Mouse (Mus musculus) lung, embryonic 16.5 days (tissue): ENCODE measurements around the gene Cdk10. TPM values are rescaled to one million over a fixed set of nuclear protein-coding genes. Genes with fewer than 3 reads are reported as not detected.
"Not testable (repeated sequence)": the region's sequence is repeated elsewhere in the genome, so short reads cannot be mapped to it uniquely, and the experiment has no call there.

ENCODE experiments used
- ATAC-seq: fragments of 200-750 bp; cut with Nextera tagmentation; 2 replicates; pipeline ENCODE4 v1.8.0; 2017; ENCODE audit warnings: low read depth, mild to moderate bottlenecking, moderate library complexity
- H3K27ac ChIP-seq: fragments of 300-500 bp; sonication (generic); 2 replicates; pipeline ENCODE4 v1.5.1; 2014; ENCODE audit warnings: mild to moderate bottlenecking, control low read depth, low read length
- H3K27me3 ChIP-seq: fragments of 300-500 bp; sonication (generic); 2 replicates; pipeline ENCODE4 v1.6.1; 2014; ENCODE audit warnings: low read depth, low read length, mixed read lengths; ENCODE audit not compliant: control insufficient read depth, insufficient read depth
- H3K36me3 ChIP-seq: fragments of 300-500 bp; sonication (generic); 2 replicates; pipeline ENCODE4 v1.6.1; 2014; ENCODE audit warnings: low read length; ENCODE audit not compliant: control insufficient read depth, insufficient read depth
- H3K4me1 ChIP-seq: fragments of 300-500 bp; sonication (generic); replicated peaks from 2 replicates; pipeline ENCODE4 v1.6.1; 2014; ENCODE audit warnings: low read length, mixed read lengths; ENCODE audit not compliant: control insufficient read depth, insufficient read depth
- H3K4me2 ChIP-seq: fragments of 300-500 bp; sonication (generic); 2 replicates; pipeline ENCODE4 v1.6.1; 2014; ENCODE audit warnings: low read depth, low read length, control low read depth
- H3K4me3 ChIP-seq: fragments of 300-500 bp; sonication (generic); 2 replicates; pipeline ENCODE4 v1.5.1; 2014; ENCODE audit warnings: mild to moderate bottlenecking, low read length, control low read depth
- H3K9ac ChIP-seq: fragments of 300-500 bp; sonication (generic); 2 replicates; pipeline ENCODE4 v1.6.1; 2014; ENCODE audit warnings: low read length, control low read depth
- H3K9me3 ChIP-seq: fragments of 300-500 bp; sonication (generic); 2 replicates; pipeline ENCODE4 v1.6.1; 2016; ENCODE audit warnings: low read length; ENCODE audit not compliant: control insufficient read depth
- WGBS: fragments of 180-500 bp; shearing (Covaris S2); extraction: QIAGEN DNeasy Blood & Tissue Kit; methylation state at CpG from one replicate; pipeline ENCODE4 v1.1.7; 2014; 5-methylcytosine and 5-hydroxymethylcytosine counted together
- polyA plus RNA-seq: library from polyadenylated mRNA; unstranded; fragments of >200 nt; fragmentation: Nextera tagmentation; extraction: Ambion mirVana; gene quantifications from 2 replicates; pipeline ENCODE4 v1.2.1, GENCODE M21; 2015

The Cdk10 gene
- polyA plus RNA-seq, 1 experiment from 2014 or later = 30.1 TPM

GRCm38 (mm10) chr8:123228416-123228815 lies 3.8 kb downstream of the Cdk10 start:
- no peak for ATAC-seq
- 83% methylated on average over 1 of the region's 1 CpGs for WGBS

GRCm38 (mm10) chr8:123230326-123230725 lies 5.7 kb downstream of the Cdk10 start:
- WGBS = 83% methylated on average over 10 of the region's 11 CpGs
- H3K27ac ChIP-seq, H3K9ac ChIP-seq, H3K36me3 ChIP-seq, H3K4me3 ChIP-seq, H3K9me3 ChIP-seq, ATAC-seq, H3K4me2 ChIP-seq, H3K4me1 ChIP-seq, H3K27me3 ChIP-seq: not testable (repeated sequence)

More at GRCm38 (mm10) chr8:123228416-123228815, 3.8 kb downstream of the Cdk10 start:
- Histone ChIP-seq H3K27me3 (no peaks in the 10 kb centered on the region), H3K27ac (no peak overlapping the region), H3K4me1 (peaks cover 5% of the 10 kb centered on the region; the same call in 1 of the 2 replicates), H3K36me3 (peaks cover 3% of the 10 kb centered on the region; the same call in 1 of the 2 replicates), H3K9me3 (no peaks in the 10 kb centered on the region), H3K4me3 (no peak overlapping the region), H3K9ac (no peak overlapping the region), H3K4me2 (no peak overlapping the region)

GRCm38 (mm10) chr8:123231742-123232141 lies 7.1 kb downstream of the Cdk10 start:
- Histone ChIP-seq H3K27ac (no peak overlapping the region), H3K27me3 (peaks cover 3% of the 10 kb centered on the region), H3K9me3 (no peaks in the 10 kb centered on the region), H3K36me3 (peaks cover 3% of the 10 kb centered on the region; the same call in 1 of the 2 replicates), H3K9ac (no peak overlapping the region), H3K4me3 (no peak overlapping the region), H3K4me2 (no peak overlapping the region), H3K4me1 (peaks cover 8% of the 10 kb centered on the region)
- ATAC-seq = no peak
- WGBS = 33% methylated on average over 5 of the region's 5 CpGs

GRCm38 (mm10) chr8:123232553-123232952 lies 7.9 kb downstream of the Cdk10 start:
- peaks cover 8% of the 10 kb centered on the region for H3K4me1 ChIP-seq
- H3K36me3 ChIP-seq = no peaks in the 10 kb centered on the region
- no peak overlapping the region for H3K4me3 ChIP-seq
- no peak overlapping the region for H3K9ac ChIP-seq
- no peaks in the 10 kb centered on the region for H3K9me3 ChIP-seq
- no peak overlapping the region for H3K27ac ChIP-seq
- ATAC-seq = no peak
- H3K4me2 ChIP-seq = no peak overlapping the region
- 29% methylated on average over 7 of the region's 7 CpGs for WGBS
- peaks cover 3% of the 10 kb centered on the region for H3K27me3 ChIP-seq

GRCm38 (mm10) chr8:123233300-123233699 lies 8.7 kb downstream of the Cdk10 start:
- Histone ChIP-seq H3K4me3 (no peak overlapping the region), H3K4me1 (peaks cover 8% of the 10 kb centered on the region), H3K9ac (no peak overlapping the region), H3K27ac (no peak overlapping the region), H3K9me3 (no peaks in the 10 kb centered on the region), H3K36me3 (no peaks in the 10 kb centered on the region), H3K4me2 (no peak overlapping the region), H3K27me3 (peaks cover 3% of the 10 kb centered on the region)
- no peak for ATAC-seq
- 52% methylated on average over 12 of the region's 13 CpGs for WGBS

- 69% methylated on average over 11 of the region's 11 CpGs for WGBS
- ATAC-seq = no peak
- no peaks in the 10 kb centered on the region for H3K36me3 ChIP-seq
- H3K4me1 ChIP-seq = peaks cover 8% of the 10 kb centered on the region
- no peak overlapping the region for H3K4me3 ChIP-seq
- no peak overlapping the region for H3K9ac ChIP-seq
- no peak overlapping the region for H3K27ac ChIP-seq
- peaks cover 3% of the 10 kb centered on the region for H3K27me3 ChIP-seq
- H3K9me3 ChIP-seq = no peaks in the 10 kb centered on the region
- no peak overlapping the region for H3K4me2 ChIP-seq
Measured at GRCm38 (mm10) chr8:123233760-123234159, 9.1 kb downstream of the Cdk10 start.

- peaks cover 3% of the 10 kb centered on the region for H3K27me3 ChIP-seq
- WGBS = 24% methylated on average over 13 of the region's 13 CpGs
- peaks cover 8% of the 10 kb centered on the region for H3K4me1 ChIP-seq
- peak overlapping the region; percentile 73 for H3K9ac ChIP-seq
- peak overlapping the region; percentile 91 for H3K4me2 ChIP-seq
- H3K27ac ChIP-seq = no peak overlapping the region
- peak overlapping the region; percentile 68 for H3K4me3 ChIP-seq
- no peaks in the 10 kb centered on the region for H3K9me3 ChIP-seq
- ATAC-seq = 0 out of 2 replicates have a peak, but pooled peaks have one; percentile 11
- no peaks in the 10 kb centered on the region for H3K36me3 ChIP-seq
Measured at GRCm38 (mm10) chr8:123234918-123235519, 10.4 kb downstream of the Cdk10 start.

GRCm38 (mm10) chr8:123235520-123236497 lies 11.2 kb downstream of the Cdk10 start, which contains the start of gene Spata2l:
Gene Spata2l (minus strand): TSS chr8:123236233.
- peak within 1 kb of the TSS; percentile 73 for H3K9ac ChIP-seq
- H3K9me3 ChIP-seq = no peaks in the 10 kb centered on the region
- H3K4me2 ChIP-seq = peak within 1 kb of the TSS; percentile 91
- no peak within 1 kb of the TSS for H3K27ac ChIP-seq
- H3K36me3 ChIP-seq = no peaks in the 10 kb centered on the region
- H3K27me3 ChIP-seq = peaks cover 3% of the 10 kb centered on the region
- ATAC-seq = peak; percentile 92
- peaks cover 8% of the 10 kb centered on the region for H3K4me1 ChIP-seq
- 1% methylated on average over 57 of the region's 57 CpGs for WGBS
- peak within 1 kb of the TSS; percentile 68 for H3K4me3 ChIP-seq

- ATAC-seq = no peak
- Histone ChIP-seq H3K4me2 (no peak overlapping the region), H3K9me3 (no peaks in the 10 kb centered on the region), H3K27ac (no peak overlapping the region), H3K9ac (no peak overlapping the region), H3K27me3 (no peaks in the 10 kb centered on the region), H3K36me3 (no peaks in the 10 kb centered on the region; the same call in none of the 2 replicates), H3K4me1 (peaks cover 8% of the 10 kb centered on the region), H3K4me3 (no peak overlapping the region)
- 80% methylated on average over 10 of the region's 10 CpGs for WGBS
Measured at GRCm38 (mm10) chr8:123239398-123239797, 14.8 kb downstream of the Cdk10 start.
